Mouse (Mus musculus) brain, adult 2 months (tissue): ENCODE measurements at regions not wholly inside any gene's neighbourhood (a gene's known extent, or its start where the extent isn't known, plus 50 kb on each side); places are given as distances from the start of the nearest gene placed in this dataset.

Experiments
- DNase-seq: peaks from one replicate; pipeline ENCODE4 v3.0.0; 2011; ENCODE audit warnings: low read depth, low spot score

- DNase-seq = peak; percentile 71
Observed at GRCm38 (mm10) chr6:49523184-49523583, 127.8 kb downstream of the Stk31 start.

GRCm38 (mm10) chr6:49523696-49524095 is 128.3 kb downstream of the Stk31 start:
- peak; percentile 45 for DNase-seq

- no peak for DNase-seq
Observed at GRCm38 (mm10) chr6:49533956-49534355, 138.6 kb downstream of the Stk31 start.

GRCm38 (mm10) chr6:49534551-49534950 is 139.1 kb downstream of the Stk31 start:
- DNase-seq = no peak

- DNase-seq = no peak
Observed at GRCm38 (mm10) chr6:49544946-49545345, 149.5 kb downstream of the Stk31 start.

GRCm38 (mm10) chr6:49555069-49555468 is 159.7 kb downstream of the Stk31 start:
- no peak for DNase-seq

GRCm38 (mm10) chr6:49558508-49558907 is 163.1 kb downstream of the Stk31 start:
- no peak for DNase-seq

- DNase-seq = peak; percentile 29
Observed at GRCm38 (mm10) chr6:49559112-49559511, 163.7 kb downstream of the Stk31 start.

GRCm38 (mm10) chr6:49578340-49578739 is 182.9 kb downstream of the Stk31 start:
- DNase-seq = no peak

GRCm38 (mm10) chr6:49579691-49580090 is 184.3 kb downstream of the Stk31 start:
- DNase-seq = peak; percentile 86

- DNase-seq = no peak
Observed at GRCm38 (mm10) chr6:49582040-49582707, 186.8 kb downstream of the Stk31 start.

GRCm38 (mm10) chr6:49586553-49586952 is 191.1 kb downstream of the Stk31 start:
- no peak for DNase-seq

- no peak for DNase-seq
Observed at GRCm38 (mm10) chr6:49588677-49589076, 193.3 kb downstream of the Stk31 start.

GRCm38 (mm10) chr6:49590927-49591631 is 195.7 kb downstream of the Stk31 start:
- peak; percentile 95 for DNase-seq

- DNase-seq = peak; percentile 54
Observed at GRCm38 (mm10) chr6:49591632-49592000, 196.2 kb downstream of the Stk31 start.

GRCm38 (mm10) chr6:49592676-49593075 is 197.3 kb downstream of the Stk31 start:
- DNase-seq = no peak

GRCm38 (mm10) chr6:49603201-49603600 is 207.8 kb downstream of the Stk31 start:
- no peak for DNase-seq

- no peak for DNase-seq
Observed at GRCm38 (mm10) chr6:49603844-49604243, 208.4 kb downstream of the Stk31 start.

- no peak for DNase-seq
Observed at GRCm38 (mm10) chr6:49606028-49606427, 210.6 kb downstream of the Stk31 start.

GRCm38 (mm10) chr6:49606626-49607158 is 211.3 kb downstream of the Stk31 start:
- DNase-seq = no peak

GRCm38 (mm10) chr6:49624080-49624479 is 198.4 kb upstream of the Npy start:
- DNase-seq = no peak

GRCm38 (mm10) chr6:49624564-49624963 is 197.9 kb upstream of the Npy start:
- DNase-seq = no peak
